Mouse (Mus musculus): ENCODE measurements around the gene Mblac1.

Gene Mblac1

GRCm38 (mm10) chr5:138219864-138220263 is 25.8 kb downstream of the Mblac1 start:
- no peak for DNase-seq

GRCm38 (mm10) chr5:138222111-138222510 is 28.0 kb downstream of the Mblac1 start:
- DNase-seq = peak; percentile 97 to 98

GRCm38 (mm10) chr5:138223287-138223686 is 29.2 kb downstream of the Mblac1 start:
- peak in 1 of 2 experiments; percentile 19 for DNase-seq

GRCm38 (mm10) chr5:138225700-138226099 is 31.6 kb downstream of the Mblac1 start, which contains the start of gene Nxpe5:
Gene Nxpe5, plus strand, starts transcription at chr5:138225898.
- no peak for DNase-seq

- no peak for DNase-seq
These were observed 32.4 kb downstream of the Mblac1 start for GRCm38 (mm10) chr5:138226491-138226890.

- DNase-seq = no peak
These were observed 33.3 kb downstream of the Mblac1 start for GRCm38 (mm10) chr5:138227367-138227766.

GRCm38 (mm10) chr5:138228026-138228425 is 33.9 kb downstream of the Mblac1 start:
- peak; percentile 74 to 77 for DNase-seq

- no peak for DNase-seq
These were observed 35.4 kb downstream of the Mblac1 start for GRCm38 (mm10) chr5:138229511-138229910.

GRCm38 (mm10) chr5:138233778-138234177 is 39.7 kb downstream of the Mblac1 start:
- DNase-seq = no peak

- no peak for DNase-seq
These were observed 40.1 kb downstream of the Mblac1 start for GRCm38 (mm10) chr5:138234224-138234623.

GRCm38 (mm10) chr5:138241511-138241910 is 47.4 kb downstream of the Mblac1 start:
- no peak for DNase-seq

All from kidney, postnatal 4 days (tissue).